ENCODE assay signal across 29 mouse cellular contexts in genomic region chr10:71222639-71223038, GRCm38 (mm10). TPM values are rescaled to one million over a fixed set of nuclear protein-coding genes. Genes with fewer than 3 reads are reported as not detected.
DNase-seq lines count a peak whose midpoint lies in the region; ATAC-seq lines count a peak whose summit lies in the region.
"Had no signal": no experiment of that assay in that cellular context is flagged by ENCODE, and none has a peak within 500 bp of the region (broad histone marks: within the 10 kb centered on the region; RNA-seq: fewer than 3 reads in every experiment).

No protein-coding gene starts in this region.

- 60% methylated on average over 2 of the region's 2 CpGs for WGBS in forebrain, embryonic 12.5 days
- WGBS in forebrain, embryonic 10.5 days, result 91% methylated on average over 2 of the region's 2 CpGs
- 78% methylated on average over 2 of the region's 2 CpGs for WGBS in hindbrain, embryonic 11.5 days
- WGBS in hindbrain, embryonic 14.5 days, result 50% methylated on average over 2 of the region's 2 CpGs
- WGBS in forebrain, embryonic 16.5 days, result 55% methylated on average over 2 of the region's 2 CpGs

- no peak overlapping the region for H3K9ac ChIP-seq in forebrain, embryonic 12.5 days
- H3K9ac ChIP-seq in hindbrain, embryonic 11.5 days (ENCODE audit: low read depth, low read length), result no peak overlapping the region
- no peak overlapping the region for H3K9ac ChIP-seq in hindbrain, embryonic 14.5 days
- no peak overlapping the region for H3K9ac ChIP-seq in forebrain, embryonic 16.5 days (replicated peaks; ENCODE audit: low read depth, low read length)
- H3K9ac ChIP-seq: limb, embryonic 12.5 days; liver, embryonic 15.5 days; lung, embryonic 15.5 days had no signal

- no peaks in the 10 kb centered on the region for H3K9me3 ChIP-seq in forebrain, embryonic 12.5 days
- 0 out of 2 replicates have a peak, but pooled peaks cover 3% of the 10 kb centered on the region for H3K9me3 ChIP-seq in forebrain, embryonic 10.5 days
- no peaks in the 10 kb centered on the region for H3K9me3 ChIP-seq in hindbrain, embryonic 11.5 days (ENCODE audit: control insufficient read depth, low read length)
- no peaks in the 10 kb centered on the region for H3K9me3 ChIP-seq in hindbrain, embryonic 14.5 days (ENCODE audit: control insufficient read depth, low read length)
- H3K9me3 ChIP-seq in forebrain, embryonic 16.5 days (ENCODE audit: control insufficient read depth, low read length), result no peaks in the 10 kb centered on the region
- H3K9me3 ChIP-seq: G1E; heart, embryonic 10.5 days; liver, embryonic 15.5 days; lung, embryonic 15.5 days had no signal

- intact Hi-C loops in left cerebral cortex, postnatal 25 days (cut with DNase I), result loop anchor here (10.0 kb wide), 1 partner anchor 908 kb away; no protein-coding TSS in a partner anchor

- no peak for DNase-seq in forebrain, embryonic 10.5 days (ENCODE audit: extremely low spot score, low spot score)
- no peak for DNase-seq in hindbrain, embryonic 11.5 days (ENCODE audit: low spot score)
- DNase-seq in hindbrain, embryonic 14.5 days (ENCODE audit: low spot score), result no peak
- DNase-seq in ES-CJ7 (ENCODE audit: low read depth, low spot score), result peak; percentile 25
- no peak for DNase-seq in left cerebral cortex, postnatal 25 days (ENCODE audit: low spot score in 2 of 2)
- no peak for DNase-seq in cerebellum, postnatal 10 days
- DNase-seq: adrenal gland, postnatal 14 days; cerebellum, adult 11-12 months; cerebellum, postnatal 14 days; gastrocnemius, postnatal 14 days; heart, postnatal 36 days; kidney, adult 9 months; kidney, postnatal 10 days; layer of hippocampus, adult 9-11 months; lung, postnatal 36 days; right cerebral cortex, postnatal 25 days; spleen, adult 18-20 months; thymus, postnatal 14 days had no signal

- H3K4me3 ChIP-seq in forebrain, embryonic 12.5 days (replicated peaks), result no peak overlapping the region
- no peak overlapping the region for H3K4me3 ChIP-seq in forebrain, embryonic 10.5 days
- H3K4me3 ChIP-seq in hindbrain, embryonic 11.5 days (ENCODE audit: low read depth, low read length), result no peak overlapping the region
- no peak overlapping the region for H3K4me3 ChIP-seq in hindbrain, embryonic 14.5 days (replicated peaks; ENCODE audit: low read length)
- no peak overlapping the region for H3K4me3 ChIP-seq in forebrain, embryonic 16.5 days (replicated peaks; ENCODE audit: low read length)
- H3K4me3 ChIP-seq: erythroblast, embryonic 14.5 days; heart, embryonic 10.5 days; limb, embryonic 12.5 days; liver, embryonic 15.5 days; lung, embryonic 15.5 days; megakaryocyte, embryonic 14.5 days had no signal

- H3K27ac ChIP-seq in forebrain, embryonic 12.5 days, result peak overlapping the region; percentile 27; the same call in 1 of the 2 replicates
- no peak overlapping the region for H3K27ac ChIP-seq in forebrain, embryonic 10.5 days
- no peak overlapping the region for H3K27ac ChIP-seq in hindbrain, embryonic 11.5 days (ENCODE audit: low read depth, low read length)
- no peak overlapping the region for H3K27ac ChIP-seq in hindbrain, embryonic 14.5 days
- H3K27ac ChIP-seq in forebrain, embryonic 16.5 days (ENCODE audit: low read length), result peak overlapping the region; percentile 58
- H3K27ac ChIP-seq: heart, embryonic 10.5 days; limb, embryonic 12.5 days; liver, embryonic 15.5 days; lung, embryonic 15.5 days had no signal

- H3K4me1 ChIP-seq in forebrain, embryonic 12.5 days, result peaks cover 10% of the 10 kb centered on the region; the same call in 1 of the 2 replicates
- no peaks in the 10 kb centered on the region for H3K4me1 ChIP-seq in forebrain, embryonic 10.5 days
- no peaks in the 10 kb centered on the region for H3K4me1 ChIP-seq in hindbrain, embryonic 11.5 days (replicated peaks; ENCODE audit: control insufficient read depth, insufficient read depth, low read length)
- H3K4me1 ChIP-seq in hindbrain, embryonic 14.5 days (replicated peaks; ENCODE audit: control insufficient read depth, insufficient read depth, low read length), result no peaks in the 10 kb centered on the region
- H3K4me1 ChIP-seq in forebrain, embryonic 16.5 days (replicated peaks; ENCODE audit: control insufficient read depth, insufficient read depth, low read length), result peaks cover 9% of the 10 kb centered on the region
- H3K4me1 ChIP-seq: limb, embryonic 12.5 days; lung, embryonic 15.5 days had no signal

- no peak overlapping the region for H3K4me2 ChIP-seq in forebrain, embryonic 12.5 days
- H3K4me2 ChIP-seq in hindbrain, embryonic 11.5 days (replicated peaks; ENCODE audit: low read depth, low read length), result no peak overlapping the region
- H3K4me2 ChIP-seq in hindbrain, embryonic 14.5 days (replicated peaks), result no peak overlapping the region
- no peak overlapping the region for H3K4me2 ChIP-seq in forebrain, embryonic 16.5 days (ENCODE audit: low read length)
- H3K4me2 ChIP-seq: limb, embryonic 12.5 days; liver, embryonic 15.5 days; lung, embryonic 15.5 days had no signal

- H3K27me3 ChIP-seq in forebrain, embryonic 12.5 days, result no peaks in the 10 kb centered on the region
- H3K27me3 ChIP-seq in forebrain, embryonic 10.5 days (ENCODE audit: poor library complexity, severe bottlenecking), result peaks cover 3% of the 10 kb centered on the region; the same call in 1 of the 2 replicates
- no peaks in the 10 kb centered on the region for H3K27me3 ChIP-seq in hindbrain, embryonic 11.5 days (ENCODE audit: control insufficient read depth, insufficient read depth, low read length)
- no peaks in the 10 kb centered on the region for H3K27me3 ChIP-seq in hindbrain, embryonic 14.5 days (ENCODE audit: control insufficient read depth, insufficient read depth, low read length)
- no peaks in the 10 kb centered on the region for H3K27me3 ChIP-seq in forebrain, embryonic 16.5 days (replicated peaks; ENCODE audit: control insufficient read depth, insufficient read depth, low read length)
- H3K27me3 ChIP-seq: CH12.LX; liver, embryonic 15.5 days; lung, embryonic 15.5 days; megakaryocyte, embryonic 14.5 days had no signal

- H3K36me3 ChIP-seq in forebrain, embryonic 12.5 days (replicated peaks), result peaks cover 24% of the 10 kb centered on the region
- H3K36me3 ChIP-seq in forebrain, embryonic 10.5 days (replicated peaks), result peaks cover 58% of the 10 kb centered on the region
- H3K36me3 ChIP-seq in hindbrain, embryonic 11.5 days (ENCODE audit: control insufficient read depth, insufficient read depth, low read length), result peaks cover 9% of the 10 kb centered on the region; the same call in 1 of the 2 replicates
- peaks cover 22% of the 10 kb centered on the region for H3K36me3 ChIP-seq in hindbrain, embryonic 14.5 days (replicated peaks; ENCODE audit: control insufficient read depth, insufficient read depth)
- H3K36me3 ChIP-seq in forebrain, embryonic 16.5 days (ENCODE audit: control insufficient read depth, insufficient read depth), result peaks cover 6% of the 10 kb centered on the region

- peak; percentile 34; the same call in 1 of the 2 replicates for ATAC-seq in forebrain, embryonic 12.5 days (ENCODE audit: low FRiP score)
- ATAC-seq in hindbrain, embryonic 11.5 days (ENCODE audit: low FRiP score), result 0 out of 2 replicates have a peak, but pooled peaks have one; percentile 36
- ATAC-seq in hindbrain, embryonic 14.5 days (ENCODE audit: low FRiP score), result no peak
- ATAC-seq in forebrain, embryonic 16.5 days, result peak; percentile 55
- ATAC-seq: intestine, postnatal 0 days had no signal

RNA-seq across cellular contexts. Expression of gene Tfam, which starts 15.4 kb away (rescaled TPM):
- polyA plus RNA-seq in forebrain, embryonic 12.5 days (2016; fragmentation: Nextera tagmentation; extraction: Ambion mirVana), result 81.1 and 87.0 TPM in 2 replicates
- polyA plus RNA-seq in forebrain, embryonic 10.5 days (2016; fragmentation: Nextera tagmentation; extraction: Ambion mirVana), result 88.3 and 88.5 TPM in 2 replicates
- polyA plus RNA-seq in hindbrain, embryonic 11.5 days (2014; fragmentation: Nextera tagmentation; extraction: Ambion mirVana), result 93.9 and 101 TPM in 2 replicates
- polyA plus RNA-seq in hindbrain, embryonic 14.5 days (2014; fragmentation: Nextera tagmentation; extraction: Ambion mirVana), result 45.0 and 45.4 TPM in 2 replicates
- 52.2 and 71.6 TPM in 2 replicates for polyA plus RNA-seq in forebrain, embryonic 16.5 days (2015; fragmentation: Nextera tagmentation; extraction: Ambion mirVana)
- 10 to 100 TPM; 39.5 to 43.6 TPM for total RNA-seq in left cerebral cortex, postnatal 25 days (2021)

Comparison
In these comparisons a context has a peak if more than half of its experiments do, and no peak if none do; other contexts are left out.
1. H3K27ac ChIP-seq: peak in forebrain, embryonic 12.5 days (single experiment) and forebrain, embryonic 16.5 days (single experiment); none in forebrain, embryonic 10.5 days (single experiment), hindbrain, embryonic 11.5 days (single experiment) and hindbrain, embryonic 14.5 days (single experiment).